Mouse (Mus musculus) hindbrain, postnatal 0 days (tissue): ENCODE measurements around the gene Ercc2. TPM values are rescaled to one million over a fixed set of nuclear protein-coding genes. Genes with fewer than 3 reads are reported as not detected.
A peak's percentile ranks its signal among the peaks of the same experiment; 100 is the strongest.

Experiments
- ATAC-seq: fragments of 200-750 bp; cut with Nextera tagmentation; 2 replicates; pipeline ENCODE4 v1.8.0; 2017; ENCODE audit warnings: mild to moderate bottlenecking, moderate TSS enrichment, moderate library complexity
- DNase-seq: peaks from one replicate; pipeline ENCODE4 v3.0.0-alpha.2; 2015; ENCODE audit warnings: low spot score
- H3K27ac ChIP-seq: fragments of 300-500 bp; sonication (generic); 2 replicates; pipeline ENCODE4 v1.5.1; 2014; ENCODE audit warnings: mild to moderate bottlenecking
- H3K27me3 ChIP-seq: fragments of 300-500 bp; sonication (generic); 2 replicates; pipeline ENCODE4 v1.6.1; 2014; ENCODE audit warnings: low read length, mixed read lengths; ENCODE audit not compliant: insufficient read depth
- H3K36me3 ChIP-seq: fragments of 300-500 bp; sonication (generic); 2 replicates; pipeline ENCODE4 v1.6.1; 2014; ENCODE audit warnings: low read length, mixed read lengths; ENCODE audit not compliant: insufficient read depth
- H3K4me1 ChIP-seq: fragments of 300-500 bp; sonication (generic); 2 replicates; pipeline ENCODE4 v1.6.1; 2014; ENCODE audit warnings: antibody characterized with exemption, low read length, mixed read lengths; ENCODE audit not compliant: insufficient read depth
- H3K4me2 ChIP-seq: fragments of 300-500 bp; sonication (generic); 2 replicates; pipeline ENCODE4 v1.6.1; 2014; ENCODE audit warnings: low read depth, mild to moderate bottlenecking, low read length, moderate library complexity, mixed read lengths
- H3K4me3 ChIP-seq: fragments of 300-500 bp; sonication (generic); 2 replicates; pipeline ENCODE4 v1.5.1; 2014; ENCODE audit warnings: low read length
- H3K9ac ChIP-seq: fragments of 300-500 bp; sonication (generic); replicated peaks from 2 replicates; pipeline ENCODE4 v1.6.1; 2014; ENCODE audit warnings: mild to moderate bottlenecking, low read length, moderate library complexity, mixed read lengths
- H3K9me3 ChIP-seq: fragments of 300-500 bp; sonication (generic); 2 replicates; pipeline ENCODE4 v1.6.1; 2016; ENCODE audit warnings: low read length, mixed read lengths
- CTCF ChIP-seq: IDR thresholded peaks from 2 replicates; pipeline ENCODE4 v1.5.1; 2016; ENCODE audit warnings: antibody characterized with exemption, control low read depth, low read depth
- WGBS: fragments of 180-500 bp; shearing (Covaris S2); extraction: QIAGEN DNeasy Blood & Tissue Kit; methylation state at CpG from one replicate; pipeline ENCODE4 v1.1.7; 2014; 5-methylcytosine and 5-hydroxymethylcytosine counted together
- polyA plus RNA-seq: library from polyadenylated mRNA; unstranded; fragments of >200 nt; fragmentation: Nextera tagmentation; extraction: Ambion mirVana; gene quantifications from 2 replicates; pipeline ENCODE4 v1.2.1, GENCODE M21; 2015
- total RNA-seq: library from RNA; depleted of rRNA; stranded (reverse); fragments of >200 nt; gene quantifications from 2 replicates; pipeline ENCODE4 v1.2.3, GENCODE M21; 2014

Ercc2 gene
- total and polyA plus RNA-seq, 2 experiments from 2014 or later, result 19.9 to 57.3 TPM

DNA sequence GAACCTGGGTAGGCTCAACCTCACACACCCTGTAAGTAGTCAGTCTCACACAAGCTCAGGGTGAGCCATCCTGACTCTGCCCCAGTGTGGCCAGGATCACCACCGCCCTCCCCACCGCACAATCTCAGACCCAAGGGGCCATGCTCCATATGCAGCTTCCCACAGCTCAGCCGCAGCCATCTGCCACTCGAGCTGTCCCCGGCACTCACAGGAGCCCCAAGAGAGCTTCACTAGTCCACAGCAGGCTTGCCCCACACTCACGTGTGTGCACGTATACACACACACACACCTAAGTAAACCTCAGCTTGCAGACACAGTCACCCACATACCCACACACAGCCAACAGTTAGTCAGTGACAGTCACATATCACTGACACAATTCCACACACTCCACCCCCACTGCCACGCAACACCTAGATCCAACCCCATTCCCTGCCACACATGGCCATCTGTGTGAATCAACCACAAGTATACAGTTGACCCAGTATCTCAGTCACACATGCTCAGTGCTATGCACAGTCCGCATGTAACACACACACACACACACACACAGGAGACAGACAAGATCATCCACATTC lies 20.8 kb downstream of the Ercc2 start:
- H3K27me3 ChIP-seq, result peaks cover 32% of the 10 kb centered on the region
- H3K9me3 ChIP-seq, result no peaks in the 10 kb centered on the region
- TF ChIP-seq CTCF, result no peak
- ATAC-seq (no peak), DNase-seq (no peak)
- H3K36me3 ChIP-seq, result no peaks in the 10 kb centered on the region
- no peak overlapping the region for H3K27ac ChIP-seq
- 60% methylated on average over 9 of the region's 9 CpGs for WGBS
- no peak overlapping the region for H3K4me3 ChIP-seq
- H3K4me2 ChIP-seq, result no peak overlapping the region
- peaks cover 7% of the 10 kb centered on the region; the same call in 1 of the 2 replicates for H3K4me1 ChIP-seq
- no peak overlapping the region for H3K9ac ChIP-seq

DNA sequence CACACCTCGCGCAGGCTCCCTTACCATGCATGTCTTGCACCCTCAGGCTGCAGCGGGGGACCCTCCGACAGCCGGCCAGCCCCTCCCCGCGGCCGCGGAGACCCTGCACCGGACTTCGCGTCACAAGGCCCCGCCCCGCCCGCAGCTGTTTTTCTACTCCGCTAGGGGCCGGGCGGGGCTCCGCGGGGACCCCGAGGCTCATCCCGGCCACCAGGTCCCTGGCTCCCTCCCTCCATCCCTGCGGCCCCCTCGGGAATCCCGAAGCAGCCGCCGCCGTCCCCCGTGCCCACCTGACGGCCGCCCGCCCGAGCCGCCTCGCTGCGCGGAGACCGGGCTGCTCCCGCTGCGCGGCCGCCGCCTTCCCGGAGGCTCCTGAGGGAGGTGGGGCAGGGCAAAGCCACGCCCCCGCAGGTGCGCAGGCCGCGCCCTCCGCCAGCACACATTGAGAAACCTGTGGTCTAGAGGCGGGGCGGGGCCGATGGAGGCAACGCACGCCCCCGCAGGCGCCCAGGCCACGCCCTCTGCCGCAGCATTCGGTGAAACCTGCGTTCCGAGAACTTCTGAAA lies 22.0 kb downstream of the Ercc2 start, which contains the start of gene Klc3:
Gene Klc3, minus strand, starts transcription at position 374 of the 566 bp plus-strand sequence.
- peak within 1 kb of the TSS; percentile 54 for H3K9ac ChIP-seq
- H3K27ac ChIP-seq, result no peak within 1 kb of the TSS
- peaks cover 32% of the 10 kb centered on the region for H3K27me3 ChIP-seq
- ATAC-seq (no peak; the same call in 1 of the 2 replicates), DNase-seq (peak; percentile 27)
- peak within 1 kb of the TSS; percentile 88 for H3K4me2 ChIP-seq
- peaks cover 7% of the 10 kb centered on the region; the same call in 1 of the 2 replicates for H3K4me1 ChIP-seq
- no peaks in the 10 kb centered on the region for H3K36me3 ChIP-seq
- H3K4me3 ChIP-seq, result peak within 1 kb of the TSS; percentile 51
- TF ChIP-seq CTCF, result no peak
- H3K9me3 ChIP-seq, result no peaks in the 10 kb centered on the region
- 1% methylated on average over 62 of the region's 62 CpGs for WGBS

DNA sequence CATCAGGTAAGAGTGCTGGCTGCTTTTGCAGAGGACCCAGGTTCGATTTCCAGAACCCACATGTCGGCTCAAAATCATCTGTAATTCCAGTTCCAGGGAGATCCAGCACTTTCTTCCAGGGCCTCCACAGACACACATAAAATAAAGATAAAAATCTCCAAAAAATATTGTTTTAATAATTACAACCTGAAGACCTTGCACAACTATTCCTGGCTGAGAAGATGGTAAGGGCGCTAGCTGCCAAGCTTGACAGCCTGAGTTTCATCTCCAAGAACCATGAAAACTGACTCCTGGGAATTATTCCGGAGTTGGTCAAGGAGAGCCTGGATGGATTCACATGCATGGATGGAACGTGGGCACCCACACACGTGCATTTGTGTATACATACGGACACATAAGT lies 22.7 kb downstream of the Ercc2 start, which contains the start of gene Ckm:
Gene Ckm, plus strand, starts transcription at position 301 of the 400 bp plus-strand sequence.
- H3K4me1 ChIP-seq, result peaks cover 5% of the 10 kb centered on the region; the same call in 1 of the 2 replicates
- H3K27ac ChIP-seq, result no peak within 1 kb of the TSS
- no peak for DNase-seq
- H3K27me3 ChIP-seq, result peaks cover 32% of the 10 kb centered on the region
- whole genome bisulfite sequencing, result 53% methylated on average over 7 of the region's 7 CpGs
- no peaks in the 10 kb centered on the region for H3K9me3 ChIP-seq
- H3K4me3 ChIP-seq, result peak within 1 kb of the TSS; percentile 51
- peak within 1 kb of the TSS; percentile 88 for H3K4me2 ChIP-seq
- H3K36me3 ChIP-seq, result no peaks in the 10 kb centered on the region
- ATAC-seq, result no peak
- peak within 1 kb of the TSS; percentile 54 for H3K9ac ChIP-seq
- TF ChIP-seq CTCF, result no peak

DNA sequence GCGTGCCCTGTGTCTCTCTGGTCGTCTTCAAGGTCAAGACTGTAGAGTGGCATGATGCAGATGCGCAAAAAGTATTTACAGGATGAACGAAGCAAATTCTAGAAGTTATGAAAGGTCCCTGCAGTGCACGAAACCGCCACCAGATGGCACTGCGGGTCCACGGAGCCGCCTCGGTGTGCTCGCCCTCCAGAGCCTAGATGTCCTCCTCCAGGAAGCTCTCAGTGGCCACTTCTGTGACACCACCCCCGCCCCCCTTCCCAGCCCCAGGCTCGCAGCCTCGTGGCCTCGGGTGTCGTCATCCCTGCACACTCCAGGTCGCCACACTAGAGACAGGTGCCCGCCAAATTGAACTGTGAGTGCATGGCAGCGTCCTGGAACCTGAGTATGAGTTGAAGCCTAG lies 23.6 kb downstream of the Ercc2 start:
- WGBS, result 3% methylated on average over 19 of the region's 19 CpGs
- H3K27me3 ChIP-seq, result peaks cover 32% of the 10 kb centered on the region
- H3K36me3 ChIP-seq, result no peaks in the 10 kb centered on the region
- H3K9me3 ChIP-seq, result no peaks in the 10 kb centered on the region
- peaks cover 3% of the 10 kb centered on the region; the same call in 1 of the 2 replicates for H3K4me1 ChIP-seq
- no peak overlapping the region for H3K4me3 ChIP-seq
- DNase-seq (peak; percentile 82), ATAC-seq (peak; percentile 79)
- H3K4me2 ChIP-seq, result peak overlapping the region; percentile 33; the same call in 1 of the 2 replicates
- no peak overlapping the region for H3K27ac ChIP-seq
- no peak overlapping the region for H3K9ac ChIP-seq
- peak; percentile 98 for TF ChIP-seq CTCF

DNA sequence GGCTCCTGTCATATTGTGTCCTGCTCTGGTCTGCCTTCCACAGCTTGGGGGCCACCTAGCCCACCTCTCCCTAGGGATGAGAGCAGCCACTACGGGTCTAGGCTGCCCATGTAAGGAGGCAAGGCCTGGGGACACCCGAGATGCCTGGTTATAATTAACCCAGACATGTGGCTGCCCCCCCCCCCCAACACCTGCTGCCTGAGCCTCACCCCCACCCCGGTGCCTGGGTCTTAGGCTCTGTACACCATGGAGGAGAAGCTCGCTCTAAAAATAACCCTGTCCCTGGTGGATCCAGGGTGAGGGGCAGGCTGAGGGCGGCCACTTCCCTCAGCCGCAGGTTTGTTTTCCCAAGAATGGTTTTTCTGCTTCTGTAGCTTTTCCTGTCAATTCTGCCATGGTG lies 27.9 kb downstream of the Ercc2 start:
- Histone ChIP-seq H3K4me2 (no peak overlapping the region), H3K27me3 (peaks cover 4% of the 10 kb centered on the region; the same call in 1 of the 2 replicates), H3K9ac (no peak overlapping the region), H3K4me3 (no peak overlapping the region), H3K9me3 (no peaks in the 10 kb centered on the region), H3K4me1 (no peaks in the 10 kb centered on the region), H3K36me3 (no peaks in the 10 kb centered on the region), H3K27ac (no peak overlapping the region)
- WGBS, result 54% methylated on average over 6 of the region's 6 CpGs
- ATAC-seq, result no peak
- DNase-seq, result no peak
- TF ChIP-seq CTCF, result no peak

DNA sequence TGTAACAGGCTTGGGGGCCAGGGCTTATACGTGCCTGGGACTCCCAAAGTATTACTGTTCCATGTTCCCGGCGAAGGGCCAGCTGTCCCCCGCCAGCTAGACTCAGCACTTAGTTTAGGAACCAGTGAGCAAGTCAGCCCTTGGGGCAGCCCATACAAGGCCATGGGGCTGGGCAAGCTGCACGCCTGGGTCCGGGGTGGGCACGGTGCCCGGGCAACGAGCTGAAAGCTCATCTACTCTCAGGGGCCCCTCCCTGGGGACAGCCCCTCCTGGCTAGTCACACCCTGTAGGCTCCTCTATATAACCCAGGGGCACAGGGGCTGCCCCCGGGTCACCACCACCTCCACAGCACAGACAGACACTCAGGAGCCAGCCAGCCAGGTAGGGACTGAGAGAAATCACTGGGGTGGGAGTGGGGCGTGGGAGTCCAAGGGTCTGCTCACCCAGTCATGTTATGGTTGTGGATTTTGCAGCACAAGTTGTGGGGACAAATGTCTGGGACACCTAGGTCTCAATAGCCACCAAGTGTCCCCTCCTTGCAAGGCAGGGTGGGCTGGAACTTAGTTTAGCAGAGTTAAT lies 29.0 kb downstream of the Ercc2 start:
- DNase-seq, result no peak
- no peaks in the 10 kb centered on the region for H3K9me3 ChIP-seq
- TF ChIP-seq CTCF, result no peak
- ATAC-seq, result no peak
- 70% methylated on average over 11 of the region's 11 CpGs for WGBS
- H3K4me2 ChIP-seq, result no peak overlapping the region
- H3K9ac ChIP-seq, result no peak overlapping the region
- H3K4me3 ChIP-seq, result no peak overlapping the region
- H3K36me3 ChIP-seq, result no peaks in the 10 kb centered on the region
- no peaks in the 10 kb centered on the region for H3K4me1 ChIP-seq
- H3K27ac ChIP-seq, result no peak overlapping the region
- H3K27me3 ChIP-seq, result no peaks in the 10 kb centered on the region

DNA sequence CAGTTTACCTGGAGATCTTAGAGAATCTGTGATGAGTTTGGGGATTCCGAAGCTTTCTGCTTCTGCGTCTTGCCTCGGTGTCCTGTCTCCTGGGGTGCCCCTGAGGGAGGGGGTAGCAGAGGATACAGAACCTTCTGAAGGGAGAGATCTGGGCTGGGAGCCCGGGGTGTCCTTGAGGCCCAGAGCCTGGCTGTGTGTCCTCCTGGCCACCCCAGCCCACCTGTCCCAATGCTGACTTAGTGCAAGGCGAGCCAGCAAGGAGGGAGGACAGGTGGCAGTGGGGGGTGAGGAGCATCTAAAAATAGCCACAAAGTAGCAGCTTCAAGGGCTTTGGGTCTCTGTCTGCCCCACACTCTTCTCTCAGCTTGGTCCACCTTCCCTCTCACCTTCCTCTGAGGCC lies 30.0 kb downstream of the Ercc2 start:
- 70% methylated on average over 5 of the region's 5 CpGs for WGBS
- no peak overlapping the region for H3K4me3 ChIP-seq
- no peak overlapping the region for H3K4me2 ChIP-seq
- no peak for DNase-seq
- H3K9ac ChIP-seq, result no peak overlapping the region
- H3K36me3 ChIP-seq, result no peaks in the 10 kb centered on the region
- no peak overlapping the region for H3K27ac ChIP-seq
- no peaks in the 10 kb centered on the region for H3K4me1 ChIP-seq
- no peaks in the 10 kb centered on the region for H3K27me3 ChIP-seq
- no peak for ATAC-seq
- H3K9me3 ChIP-seq, result no peaks in the 10 kb centered on the region
- no peak for TF ChIP-seq CTCF
